Mouse (Mus musculus): Measurements from ENCODE around the gene Slu7.

DNA sequence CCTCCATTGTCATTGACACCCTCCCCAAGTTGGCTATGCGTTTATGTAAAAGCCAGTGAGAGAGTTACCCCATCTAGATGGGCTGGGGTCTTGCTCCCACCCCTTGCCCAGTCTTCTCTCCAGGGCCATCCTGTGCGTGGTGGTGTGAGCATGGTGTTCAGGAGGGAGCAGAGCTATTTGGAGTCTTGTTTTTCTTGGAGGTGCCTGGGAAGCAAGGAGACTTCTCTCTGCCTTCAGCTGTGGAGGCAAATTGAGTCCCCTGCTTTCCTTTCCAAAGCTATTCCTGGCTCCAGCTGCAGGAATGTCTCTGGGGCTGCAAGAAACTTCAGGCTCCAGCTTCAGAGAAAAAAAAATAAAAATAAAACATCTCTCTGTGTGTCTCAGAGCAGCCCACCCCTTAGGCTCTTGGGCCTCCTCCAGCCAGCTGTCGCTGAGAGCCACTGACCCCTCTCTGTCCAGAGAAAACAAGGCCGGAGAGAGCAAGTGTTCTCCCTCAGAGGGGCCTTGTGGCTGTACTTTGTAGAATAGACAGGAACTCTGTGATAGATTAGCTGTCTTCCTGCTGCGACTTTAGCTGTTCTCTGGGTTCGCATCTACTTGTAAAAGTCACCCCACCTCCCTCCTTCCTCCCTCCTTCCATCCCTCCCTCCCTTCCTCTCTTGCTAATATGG is 49.7 kb downstream of the Slu7 start:
- no peak for TF ChIP-seq CTCF (IDR thresholded peaks at IDR 0.05)
- TF ChIP-seq EP300 (IDR thresholded peaks at IDR 0.05) = no peak
